Mouse (Mus musculus) central nervous system, embryonic 11.5 days (tissue): ENCODE data around the gene Kif18b. TPM values are rescaled to one million over a fixed set of nuclear protein-coding genes. Genes with fewer than 3 reads are reported as not detected.

Experiments
- polyA plus RNA-seq: library from polyadenylated mRNA; depleted of rRNA; stranded (reverse); fragments of >200 nt; gene quantifications from 2 replicates; pipeline ENCODE4 v1.2.3, GENCODE M21; 2012; rRNA removed

Gene Kif18b
- 23.2 and 28.6 TPM in 2 replicates for polyA plus RNA-seq

GRCm38 (mm10) chr11:102924557-102925350 lies at the start of gene Kif18b:
Gene Kif18b, minus strand, starts transcription at chr11:102925124.

DNA sequence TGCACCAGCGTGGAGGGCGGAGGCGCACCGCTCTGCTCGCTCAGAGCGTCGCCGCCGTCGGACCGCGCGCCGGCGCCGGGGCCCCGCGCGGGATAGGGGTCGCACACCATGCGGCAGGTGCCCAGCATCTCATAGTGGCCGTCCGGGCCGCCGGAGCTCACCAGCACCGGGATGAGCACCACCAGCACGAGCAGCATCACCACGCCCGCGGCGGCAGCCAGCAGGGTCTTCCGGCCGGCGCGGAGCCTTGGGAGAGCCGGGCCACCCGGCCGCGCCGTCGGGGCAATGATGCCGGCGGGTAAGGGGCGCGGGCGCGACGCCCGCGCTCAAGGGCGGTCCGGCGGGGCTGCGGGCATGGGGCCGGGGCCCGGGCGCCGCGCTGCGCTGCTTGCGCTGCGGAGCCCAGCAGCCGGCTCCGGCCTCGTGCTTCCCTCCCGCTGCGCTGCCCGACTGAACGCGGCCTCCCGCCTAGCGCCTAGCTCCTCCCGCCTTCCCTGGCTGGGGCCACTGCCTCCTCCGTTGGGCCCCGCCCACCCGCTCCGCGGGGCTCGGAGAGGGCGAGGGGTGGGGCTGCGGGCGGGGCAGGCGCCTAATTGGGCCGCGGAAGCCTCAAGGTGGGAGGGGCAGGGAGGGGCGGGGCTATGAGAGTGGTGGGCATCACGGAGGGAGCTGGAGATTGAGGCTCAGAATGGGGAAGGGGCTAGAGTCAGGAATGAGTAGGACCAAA lies 21.5 kb upstream of the Kif18b start, which contains the start of gene C1ql1:
C1ql1 (minus strand) TSS at position 424 of the 727 bp plus-strand sequence.

DNA sequence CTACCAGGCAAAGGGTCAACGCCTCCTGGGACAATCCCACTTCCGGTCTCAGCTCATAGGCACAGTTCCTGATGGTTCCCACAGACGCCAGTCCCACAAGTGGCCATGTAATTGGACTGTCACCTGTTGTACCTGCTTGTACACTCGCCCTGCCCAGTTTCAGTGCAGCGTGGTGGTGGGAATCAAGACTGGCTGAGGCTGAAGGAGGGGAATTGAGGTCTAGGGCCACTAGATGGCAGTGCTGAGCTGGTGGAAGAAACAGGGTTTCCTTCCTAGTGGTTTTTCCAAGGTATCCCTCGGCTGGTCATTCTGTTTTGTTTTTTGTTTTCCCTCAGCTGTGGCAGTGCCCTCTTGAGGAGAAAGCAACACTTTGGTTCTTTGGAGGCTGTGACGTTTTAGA lies 24.2 kb downstream of the Kif18b start, which contains the start of gene Gfap:
Gfap (minus strand) TSS at position 150 of the 400 bp plus-strand sequence.

GRCm38 (mm10) chr11:102884616-102885219 lies 40.2 kb downstream of the Kif18b start, which contains the start of gene Fam187a:
Gene Fam187a, plus strand, starts transcription at chr11:102885169.

DNA sequence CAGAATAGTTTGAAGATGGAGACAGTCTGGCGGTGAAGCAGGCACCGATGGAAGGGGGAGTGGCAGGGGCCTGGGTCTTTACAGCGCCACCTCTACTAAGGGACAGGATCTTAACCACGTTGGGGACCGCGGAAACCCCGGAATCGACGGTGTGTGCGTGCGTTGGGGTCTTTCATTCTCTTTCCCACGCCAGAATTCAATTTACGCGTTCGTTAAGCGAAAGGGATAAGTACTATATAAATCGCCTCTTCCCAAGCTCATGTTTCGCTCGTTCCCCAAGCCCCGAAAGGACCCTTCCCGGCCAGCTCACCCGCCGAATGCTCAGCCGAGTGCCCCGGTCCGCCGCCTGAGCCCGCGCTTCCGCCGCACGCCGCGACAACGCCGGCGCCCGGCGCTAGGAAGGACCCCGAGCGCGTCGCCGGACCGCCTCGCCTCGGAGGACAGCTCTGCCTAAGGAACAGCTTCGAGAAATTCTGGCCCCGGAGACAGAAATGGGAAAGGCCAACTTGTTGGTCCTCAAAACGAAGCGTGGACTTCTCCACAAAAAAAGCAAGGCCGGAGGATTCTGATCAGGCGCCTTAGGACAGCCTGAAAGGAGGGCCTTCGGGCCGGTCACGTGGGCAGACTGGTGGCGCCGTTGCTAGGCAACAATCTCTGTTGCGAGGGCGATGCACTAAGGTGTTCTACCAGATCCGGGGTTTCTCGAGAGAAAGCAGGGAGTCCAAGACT lies 44.2 kb downstream of the Kif18b start, which contains the start of the genes Eftud2 and Ccdc103:
Eftud2 (minus strand) TSS at position 401 of the 729 bp plus-strand sequence.
Ccdc103 (plus strand) TSS at position 620 of the 729 bp plus-strand sequence.

Other genes with a start within 250 kb of the Kif18b start
- gene Ccdc43, start 227.3 kb downstream of the Kif18b start, polyA plus RNA-seq: 33.8 and 39.1 TPM in 2 replicates
- 20.9 and 31.1 TPM in 2 replicates for gene Adam11, start 163.7 kb downstream of the Kif18b start, polyA plus RNA-seq
- 116 and 119 TPM in 2 replicates for gene Gjc1, start 105.4 kb downstream of the Kif18b start, polyA plus RNA-seq
- not detected in 2 replicates for gene Higd1b, start 89.3 kb downstream of the Kif18b start, polyA plus RNA-seq
- 127 and 232 TPM in 2 replicates for gene Eftud2, start 44.1 kb downstream of the Kif18b start, polyA plus RNA-seq
- gene Ccdc103, start 43.9 kb downstream of the Kif18b start, polyA plus RNA-seq: 1.1 and 1.8 TPM in 2 replicates
- gene Fam187a, start 40.0 kb downstream of the Kif18b start, polyA plus RNA-seq: 0.05 TPM in 1 of 2 replicates, not detected in the other
- 0.40 and 0.55 TPM in 2 replicates for gene Gfap, start 24.2 kb downstream of the Kif18b start, polyA plus RNA-seq
- 9.9 and 11.7 TPM in 2 replicates for gene C1ql1, start 21.6 kb upstream of the Kif18b start, polyA plus RNA-seq
- gene Nmt1, start 103.1 kb upstream of the Kif18b start, polyA plus RNA-seq: 35.3 and 49.5 TPM in 2 replicates
- gene Dcakd, start 103.2 kb upstream of the Kif18b start, polyA plus RNA-seq: 161 and 243 TPM in 2 replicates
- gene Plcd3, start 176.5 kb upstream of the Kif18b start, polyA plus RNA-seq: 2.2 and 2.3 TPM in 2 replicates
- gene Acbd4, start 176.6 kb upstream of the Kif18b start, polyA plus RNA-seq: 5.4 and 15.2 TPM in 2 replicates
- 15.4 and 25.5 TPM in 2 replicates for gene Hexim1, start 191.1 kb upstream of the Kif18b start, polyA plus RNA-seq
- gene Hexim2, start 207.3 kb upstream of the Kif18b start, polyA plus RNA-seq: 6.7 and 6.9 TPM in 2 replicates
- gene Fmnl1, start 246.0 kb upstream of the Kif18b start, polyA plus RNA-seq: 1.7 and 2.4 TPM in 2 replicates